Mouse (Mus musculus) intestine, postnatal 0 days (tissue): Measurements from ENCODE around the gene Scel. TPM values are rescaled to one million over a fixed set of nuclear protein-coding genes. Genes with fewer than 3 reads are reported as not detected.

Source experiments
- ATAC-seq: fragments of 200-750 bp; cut with Nextera tagmentation; 2 replicates; pipeline ENCODE4 v1.8.0; 2017; ENCODE audit warnings: mild to moderate bottlenecking, moderate TSS enrichment, moderate library complexity
- H3K27ac ChIP-seq: fragments of 300-500 bp; sonication (generic); 2 replicates; pipeline ENCODE4 v1.5.1; 2014; ENCODE audit warnings: mild to moderate bottlenecking, low read depth, low read length, moderate library complexity
- H3K27me3 ChIP-seq: fragments of 300-500 bp; sonication (generic); replicated peaks from 2 replicates; pipeline ENCODE4 v1.6.1; 2014; ENCODE audit warnings: low read length, mixed read lengths; ENCODE audit not compliant: control insufficient read depth, insufficient read depth
- H3K36me3 ChIP-seq: fragments of 300-500 bp; sonication (generic); 2 replicates; pipeline ENCODE4 v1.6.1; 2014; ENCODE audit warnings: mild to moderate bottlenecking, moderate library complexity; ENCODE audit not compliant: control insufficient read depth, insufficient read depth
- H3K4me1 ChIP-seq: fragments of 300-500 bp; sonication (generic); replicated peaks from 2 replicates; pipeline ENCODE4 v1.6.1; 2014; ENCODE audit warnings: antibody characterized with exemption, low read length, mixed read lengths; ENCODE audit not compliant: control insufficient read depth, insufficient read depth
- H3K4me2 ChIP-seq: fragments of 300-500 bp; sonication (generic); replicated peaks from 2 replicates; pipeline ENCODE4 v1.6.1; 2014; ENCODE audit warnings: low read depth, mild to moderate bottlenecking, moderate library complexity
- H3K4me3 ChIP-seq: fragments of 300-500 bp; sonication (generic); 2 replicates; pipeline ENCODE4 v1.5.1; 2014; ENCODE audit warnings: low read depth, low read length
- H3K9ac ChIP-seq: fragments of 300-500 bp; sonication (generic); 2 replicates; pipeline ENCODE4 v1.6.1; 2014; ENCODE audit warnings: mild to moderate bottlenecking, low read depth, low read length
- H3K9me3 ChIP-seq: fragments of 300-500 bp; sonication (generic); 2 replicates; pipeline ENCODE4 v1.6.1; 2016; ENCODE audit warnings: mixed run types; ENCODE audit not compliant: control insufficient read depth
- CTCF ChIP-seq: sonication (generic); IDR thresholded peaks from 2 replicates; pipeline ENCODE4 v1.5.1; 2016; ENCODE audit warnings: low read depth, mild to moderate bottlenecking, control low read depth, antibody characterized with exemption, moderate library complexity
- WGBS: fragments of 180-500 bp; shearing (Covaris S2); extraction: QIAGEN DNeasy Blood & Tissue Kit; methylation state at CpG from one replicate; pipeline ENCODE4 v1.1.7; 2014; 5-methylcytosine and 5-hydroxymethylcytosine counted together
- microRNA-seq: library from miRNA; unstranded; fragments of <30 nt; microRNA quantifications from one replicate; pipeline ENCODE4, GENCODE M21; 2016
- polyA plus RNA-seq: library from polyadenylated mRNA; unstranded; fragments of >200 nt; fragmentation: Nextera tagmentation; extraction: Ambion mirVana; gene quantifications from 2 replicates; pipeline ENCODE4 v1.2.1, GENCODE M21; 2015

Gene Scel
- polyA plus RNA-seq, 1 experiment from 2014 or later, result 0.48 TPM

GRCm38 (mm10) chr14:103655448-103655847 lies 142.3 kb downstream of the Scel start:
- TF ChIP-seq CTCF, result no peak
- ATAC-seq, result no peak
- 80% methylated on average over 5 of the region's 5 CpGs for WGBS

GRCm38 (mm10) chr14:103657876-103658275 lies 144.7 kb downstream of the Scel start:
- Histone ChIP-seq H3K9ac (no peak overlapping the region), H3K4me3 (no peak overlapping the region), H3K4me1 (no peaks in the 10 kb centered on the region), H3K9me3 (no peaks in the 10 kb centered on the region), H3K27me3 (no peaks in the 10 kb centered on the region), H3K36me3 (no peaks in the 10 kb centered on the region), H3K27ac (no peak overlapping the region), H3K4me2 (no peak overlapping the region)
- no peak for ATAC-seq
- WGBS, result 65% methylated on average over 4 of the region's 4 CpGs
- no peak for TF ChIP-seq CTCF

More at GRCm38 (mm10) chr14:103655448-103655847, 142.3 kb downstream of the Scel start:
- Histone ChIP-seq H3K27me3 (0 out of 2 replicates have a peak, but pooled peaks cover 5% of the 10 kb centered on the region), H3K4me1 (no peaks in the 10 kb centered on the region), H3K4me2 (no peak overlapping the region), H3K4me3 (no peak overlapping the region), H3K27ac (no peak overlapping the region), H3K36me3 (no peaks in the 10 kb centered on the region), H3K9me3 (no peaks in the 10 kb centered on the region), H3K9ac (no peak overlapping the region)

Small RNA genes lying within 50 kb of the gene (microRNA-seq; reads per million reads assigned to microRNA genes)
- not detected for gene Gm22877

Other genes with a start within 250 kb of the Scel start
- 12.4 and 15.9 TPM in 2 replicates for gene Mycbp2, start 166.5 kb upstream of the Scel start, polyA plus RNA-seq
- 1.3 and 1.8 TPM in 2 replicates for gene Slain1, start 136.9 kb downstream of the Scel start, polyA plus RNA-seq